Mouse (Mus musculus): Measurements from ENCODE around the gene Bcl2l13. TPM values are rescaled to one million over a fixed set of nuclear protein-coding genes. Genes with fewer than 3 reads are reported as not detected.
A peak's percentile ranks its signal among the peaks of the same experiment; 100 is the strongest.
"Not testable (repeated sequence)": the region's sequence is repeated elsewhere in the genome, so short reads cannot be mapped to it uniquely, and the experiment has no call there.

Bcl2l13 gene
- total RNA-seq, 2 experiments from 2014 or later, result 63.0 to 68.1 TPM

DNA sequence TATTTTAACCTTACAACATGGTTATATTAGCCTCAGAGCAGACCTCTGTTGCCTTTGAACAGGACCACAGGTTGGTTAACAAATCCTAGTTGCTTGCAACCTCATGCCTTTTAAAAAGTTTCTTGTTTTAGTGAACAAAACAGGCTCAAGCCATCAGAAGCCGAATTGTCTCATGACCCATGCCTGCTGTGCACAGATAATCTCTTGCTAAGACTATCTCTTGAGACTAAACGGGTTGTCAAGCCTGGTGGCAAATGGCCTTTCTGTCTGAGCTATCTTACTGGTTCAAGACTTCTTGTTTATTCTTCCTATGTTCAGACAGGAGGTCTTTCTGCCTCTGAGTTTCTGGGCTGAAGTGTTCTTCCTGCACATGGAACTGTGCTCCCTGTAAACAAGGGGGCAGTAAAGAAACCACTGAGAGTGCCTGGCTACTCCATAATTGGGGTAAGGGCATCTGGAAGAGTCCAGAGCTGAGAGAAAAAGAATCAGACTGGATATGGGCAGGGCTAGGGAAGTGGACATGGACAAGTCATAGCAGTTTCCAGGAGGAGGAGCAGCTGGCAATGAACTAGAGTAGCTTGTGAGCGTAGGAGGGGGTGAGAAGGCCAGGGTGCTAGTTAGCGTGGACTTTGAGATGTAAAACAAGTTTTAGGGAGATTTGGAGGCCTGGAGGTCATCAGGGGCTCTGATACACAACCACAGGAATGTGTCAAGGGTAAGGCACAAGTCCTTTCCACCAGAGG, 5.0 kb upstream of the Bcl2l13 start:
- DNase-seq, result no peak

DNA sequence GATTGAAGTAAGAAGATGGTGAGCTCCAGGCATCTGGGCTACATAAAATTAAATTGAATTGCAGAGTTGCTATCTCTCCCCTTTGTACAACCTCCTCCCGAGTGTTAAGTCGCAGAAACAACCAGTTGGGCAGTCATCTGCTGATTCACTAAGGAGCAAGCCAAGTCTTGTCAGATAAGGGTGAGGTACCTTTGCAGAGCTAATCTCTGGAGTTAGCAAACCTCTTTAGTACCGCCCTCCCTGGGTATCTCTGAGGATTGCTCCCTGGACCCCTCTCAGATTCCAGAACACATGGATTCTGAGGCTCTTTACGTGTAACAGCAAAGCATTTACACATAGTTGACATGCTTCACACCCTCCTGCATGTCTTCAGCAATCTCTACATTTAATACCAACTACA, 3.9 kb upstream of the Bcl2l13 start:
- DNase-seq, result no peak

DNA sequence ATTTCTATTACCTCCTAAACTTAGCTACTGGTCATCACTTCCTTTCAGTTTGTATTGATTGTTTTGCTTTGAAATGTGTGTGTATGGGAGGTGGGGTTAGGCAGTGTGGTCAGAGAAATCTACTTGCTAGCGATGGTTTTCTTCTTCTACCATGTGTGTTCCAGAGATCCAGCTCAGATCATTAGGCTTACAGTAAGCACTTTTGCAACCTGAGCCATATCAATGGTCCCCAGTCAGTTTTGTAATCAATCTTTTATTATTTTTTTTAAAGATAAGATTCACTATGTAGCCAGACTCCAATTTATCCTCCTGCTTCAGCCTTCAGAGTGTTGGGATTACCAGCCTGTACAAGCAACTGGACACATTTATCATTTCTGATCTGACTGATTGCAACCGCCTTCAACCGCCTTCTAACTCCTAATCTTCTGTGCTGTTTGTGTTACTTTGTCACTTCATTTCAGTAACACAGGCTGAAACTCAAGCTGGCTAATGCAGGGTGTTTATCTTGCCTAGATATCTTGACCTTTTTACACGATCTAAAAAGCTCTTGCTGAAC, 1.2 kb upstream of the Bcl2l13 start:
- no peak for DNase-seq

DNA sequence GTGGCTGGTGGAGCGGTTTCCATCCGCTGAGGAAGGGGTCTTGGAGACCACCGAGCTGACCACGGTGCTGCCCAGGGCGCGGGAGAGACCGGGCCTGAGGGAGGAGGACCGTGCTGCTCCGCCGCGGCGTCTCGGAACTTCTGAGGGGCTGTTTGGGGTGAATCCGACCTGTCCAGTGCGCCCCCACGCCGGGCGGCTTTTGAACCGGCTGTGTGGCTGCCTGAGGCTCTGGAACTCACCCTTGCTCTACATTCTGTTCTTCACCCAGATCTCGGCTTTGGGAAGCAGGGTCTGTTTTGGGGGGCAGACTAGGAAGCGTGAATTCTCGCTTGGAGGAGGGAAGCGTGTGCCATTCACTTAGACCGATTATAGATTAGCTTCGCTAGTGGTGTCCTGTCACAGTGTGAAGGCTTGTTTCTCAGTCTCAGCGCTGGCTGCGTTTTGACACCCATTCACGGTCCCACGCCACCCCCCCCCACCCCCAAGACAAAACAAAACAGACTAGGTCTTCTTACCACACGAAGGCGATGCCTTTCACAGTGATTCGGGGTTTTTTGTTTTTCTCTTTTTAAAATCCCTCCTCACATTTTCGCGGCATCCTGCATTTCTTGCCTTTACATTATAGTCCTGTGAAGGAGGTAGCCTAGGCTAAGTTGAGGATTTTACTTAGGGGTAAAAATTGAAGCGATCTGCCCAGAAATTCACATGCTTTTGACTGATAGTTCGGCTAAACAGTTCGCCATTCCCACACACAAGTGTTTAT, 558 bp downstream of the Bcl2l13 start:
- peak in 1 of 2 experiments; percentile 58 for DNase-seq

DNA sequence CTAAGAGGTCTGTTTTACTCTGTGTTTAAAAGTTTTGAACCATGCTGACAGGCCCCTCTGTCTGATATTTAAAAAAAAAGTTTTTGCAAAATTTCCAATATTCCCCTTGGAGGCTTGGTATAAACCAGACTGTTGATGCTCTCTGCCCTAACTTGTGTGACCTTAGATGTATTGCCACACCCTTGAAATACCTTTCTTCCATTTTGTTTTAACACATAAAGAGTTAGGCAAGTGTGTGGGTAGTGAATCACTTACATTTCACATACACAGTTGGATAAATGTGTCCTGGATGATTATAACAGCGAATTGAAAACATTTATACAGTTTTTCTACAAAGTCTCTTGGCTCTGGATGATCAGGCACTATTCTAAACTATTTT, 1.1 kb downstream of the Bcl2l13 start:
- DNase-seq, result no peak

DNA sequence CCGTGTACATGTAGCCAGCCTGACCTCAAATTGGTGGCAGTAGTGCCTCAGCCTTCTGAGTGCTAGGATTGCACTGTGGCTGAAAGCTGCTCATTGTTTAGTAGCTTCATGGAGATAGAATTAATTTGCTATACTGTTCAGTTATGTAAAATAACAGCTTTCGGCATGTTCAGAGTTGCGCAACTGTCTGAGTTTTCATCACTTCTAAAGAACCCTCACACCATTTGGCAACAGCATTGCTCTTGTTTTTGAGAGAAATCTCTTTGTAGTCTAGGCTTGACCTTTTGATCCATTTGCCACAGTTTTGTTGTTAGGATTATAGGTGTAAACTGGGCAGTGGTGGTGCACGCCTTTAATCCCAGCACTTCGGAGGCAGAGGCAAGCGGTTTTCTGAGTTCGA, 4.2 kb downstream of the Bcl2l13 start:
- no peak for DNase-seq

DNA sequence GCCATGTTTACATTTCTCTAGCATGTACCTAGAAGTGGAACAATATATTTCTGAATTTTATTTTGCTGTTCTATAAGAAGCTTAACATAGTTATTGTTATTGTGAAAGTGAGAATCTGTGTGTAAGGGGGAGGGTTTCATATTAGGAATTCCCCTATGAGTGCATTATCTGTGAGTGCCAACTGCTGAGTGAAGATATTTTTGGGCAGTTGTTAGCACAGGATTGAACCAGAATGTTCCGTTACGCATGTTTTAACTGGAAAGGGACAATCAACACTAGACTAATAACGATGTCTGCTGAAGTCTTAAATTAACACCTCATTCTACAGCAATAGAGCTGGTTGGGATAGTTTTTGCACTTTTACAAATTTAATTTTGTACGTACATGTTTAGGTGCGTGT, 5.7 kb downstream of the Bcl2l13 start:
- DNase-seq, result no peak

DNA sequence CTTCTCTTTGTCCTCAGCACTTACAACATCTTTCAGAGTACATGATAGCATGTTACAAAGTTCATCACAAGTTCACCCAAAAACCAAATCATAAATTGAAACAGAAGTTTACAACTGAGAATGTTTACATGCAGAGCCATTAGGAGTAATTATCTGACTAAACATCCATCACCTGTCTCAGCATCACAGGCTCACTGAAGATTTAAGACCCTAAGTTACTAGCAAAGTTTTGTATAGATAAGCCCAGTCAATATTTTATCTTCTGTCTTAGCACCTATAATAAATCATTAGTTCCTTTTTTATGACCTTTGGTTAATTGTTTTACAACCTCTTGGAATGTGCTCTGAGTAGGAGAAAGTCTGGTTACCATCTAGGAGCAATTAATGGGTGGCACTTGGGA, 14.7 kb downstream of the Bcl2l13 start:
- not testable (repeated sequence) for DNase-seq

DNA sequence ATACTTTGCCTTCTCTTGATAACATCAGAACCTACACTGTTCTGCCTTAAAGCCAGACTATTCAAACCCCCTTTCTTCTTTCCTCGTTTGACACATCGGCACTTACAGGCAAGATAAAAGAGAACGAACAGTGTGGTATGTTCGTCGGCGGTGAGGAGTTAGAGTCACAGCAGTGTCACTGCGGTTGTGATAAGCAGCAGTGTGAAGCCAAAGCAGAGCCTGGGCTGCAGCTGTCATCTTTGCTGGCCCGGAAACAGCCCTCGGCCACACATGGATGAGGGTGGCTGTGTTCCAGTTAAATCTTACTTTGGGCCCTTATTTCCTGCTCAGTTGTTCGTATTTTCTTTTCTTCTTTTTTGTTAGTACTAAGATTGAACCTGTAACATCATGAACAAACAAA, 18.4 kb downstream of the Bcl2l13 start:
- DNase-seq, result no peak

DNA sequence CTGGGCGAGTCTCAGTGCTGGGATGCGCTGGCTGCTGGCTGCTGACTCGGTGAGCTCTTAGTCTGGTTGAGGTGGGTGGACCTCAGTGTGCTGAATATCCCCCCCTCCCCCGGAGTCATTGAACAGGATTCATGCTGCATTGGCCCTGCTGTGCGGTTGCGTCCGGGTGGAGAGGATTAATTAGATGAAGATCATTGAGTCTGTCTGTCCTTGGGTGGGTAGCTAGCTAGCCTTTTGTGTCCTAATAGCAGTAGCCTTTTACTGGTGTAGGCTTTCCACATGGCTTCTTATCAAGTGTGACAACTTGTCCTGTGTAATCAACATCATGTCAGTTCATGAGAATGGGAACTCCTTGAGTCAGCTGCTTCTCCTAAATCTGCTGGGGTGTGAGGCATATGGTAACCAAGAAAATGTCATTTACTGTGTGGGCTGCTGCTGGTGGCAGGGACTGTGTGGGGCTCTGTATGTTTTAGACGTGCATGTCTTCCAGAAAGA, 22.3 kb downstream of the Bcl2l13 start:
- DNase-seq, result no peak

DNA sequence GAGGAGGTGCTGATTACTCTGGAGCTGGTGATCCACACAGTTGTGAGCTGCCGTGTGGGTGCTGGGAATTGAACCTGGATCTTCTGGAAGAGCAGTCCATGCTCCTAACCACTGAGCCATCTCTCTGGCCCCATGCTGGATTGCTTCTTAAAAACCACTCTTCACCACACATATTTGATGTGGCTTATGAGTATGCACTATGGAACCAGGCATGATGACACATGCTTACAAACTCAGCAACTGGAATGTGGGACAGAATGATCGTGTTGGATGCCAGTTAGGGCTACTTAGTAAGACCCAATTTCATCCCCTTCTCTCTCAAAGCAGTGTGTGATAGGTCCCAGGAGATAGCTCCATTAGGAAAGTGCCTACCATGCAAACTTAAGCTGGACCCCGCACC, 24.1 kb downstream of the Bcl2l13 start:
- DNase-seq, result no peak

DNA sequence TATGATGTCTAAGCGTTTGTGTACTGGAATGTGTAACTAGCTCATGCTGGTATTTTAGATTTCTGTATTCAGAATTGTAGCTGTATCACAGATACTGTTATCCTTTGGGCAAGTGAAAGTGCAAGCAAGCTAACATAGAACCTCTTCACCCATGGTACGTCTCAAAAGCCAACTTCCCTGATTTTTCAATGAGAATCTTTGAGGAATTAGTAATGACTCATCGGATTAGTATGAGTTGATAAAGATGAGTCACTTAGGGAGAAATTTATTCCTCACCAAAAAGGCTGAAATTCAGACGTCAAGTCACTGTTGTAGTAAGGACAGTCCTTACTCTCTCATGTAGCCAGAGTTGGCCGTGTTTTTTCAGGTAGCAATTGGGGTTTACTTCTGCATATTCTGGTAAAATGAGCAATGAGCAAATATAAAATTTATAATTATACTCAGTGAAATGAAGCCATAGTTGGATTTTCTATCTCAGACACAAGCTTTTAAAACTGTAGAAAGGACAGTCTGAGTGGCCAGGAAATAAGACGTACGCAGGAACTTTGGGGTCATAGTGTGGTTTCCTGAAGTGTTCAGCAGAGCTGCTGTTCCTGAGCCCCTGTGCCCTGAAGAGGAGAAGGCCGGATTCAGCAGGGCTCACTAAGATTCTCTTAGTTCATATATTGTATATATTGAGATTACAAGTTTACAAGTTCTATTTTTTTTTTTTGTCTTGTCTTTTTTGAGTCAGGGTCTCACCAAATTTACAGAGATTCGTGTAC, 30.2 kb downstream of the Bcl2l13 start:
- DNase-seq, result no peak

DNA sequence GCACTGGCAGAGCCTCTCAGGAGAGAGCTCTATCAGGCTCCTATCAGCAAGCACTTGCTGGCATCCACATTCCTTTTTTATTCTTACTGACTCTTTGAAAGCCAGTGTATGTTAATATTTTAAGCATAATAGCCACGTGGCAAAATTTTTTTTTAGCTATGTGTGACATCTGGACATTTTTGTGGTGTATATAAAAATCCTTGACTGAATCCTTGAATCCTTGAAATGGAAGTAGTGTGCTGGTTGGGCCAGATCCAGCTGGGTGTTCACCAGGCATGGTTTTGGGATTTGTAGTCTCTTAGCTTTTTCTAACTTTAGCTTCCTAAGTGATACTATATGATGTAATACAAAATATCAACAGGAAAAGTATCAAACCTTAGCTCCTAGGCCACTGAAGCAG, 32.8 kb downstream of the Bcl2l13 start:
- peak; percentile 43 to 53 for DNase-seq

DNA sequence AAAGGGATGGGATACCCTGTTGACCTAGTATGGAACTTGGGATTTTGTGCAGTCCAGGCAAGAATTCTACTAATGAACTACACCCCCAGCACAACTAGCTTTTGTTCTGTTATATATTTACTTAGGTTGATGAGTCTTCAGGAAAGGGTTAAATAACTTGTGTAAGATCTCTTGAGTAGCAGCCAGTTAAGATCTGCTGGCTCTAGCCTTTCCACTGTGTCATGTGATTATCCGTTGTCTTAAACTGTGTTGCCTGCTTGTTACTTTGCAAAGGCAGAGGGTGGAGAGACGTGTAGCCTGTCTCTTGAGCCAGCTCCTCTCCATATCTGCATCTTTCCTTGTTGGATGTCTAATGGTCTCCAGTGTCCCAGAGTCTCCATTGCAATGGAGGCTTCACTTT, 35.3 kb downstream of the Bcl2l13 start:
- DNase-seq, result no peak

DNA sequence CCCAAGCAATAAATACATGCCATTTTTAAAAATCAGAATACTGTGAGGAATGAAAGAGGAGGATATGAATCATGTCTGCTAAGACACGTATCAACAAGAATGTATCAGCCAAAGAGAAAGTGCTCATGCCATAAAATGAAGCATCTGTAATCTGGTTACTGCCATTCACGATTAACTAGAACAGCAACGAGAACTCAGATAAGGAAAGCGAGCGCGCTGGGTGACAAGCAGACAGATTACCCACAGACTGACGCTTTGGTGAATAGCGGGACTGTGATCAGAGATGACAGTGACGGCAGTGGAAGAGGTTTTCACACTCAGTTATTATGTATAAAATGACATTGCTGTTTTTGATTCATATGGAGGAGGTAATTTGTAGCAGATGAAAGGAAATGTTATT, 37.9 kb downstream of the Bcl2l13 start:
- DNase-seq, result no peak

DNA sequence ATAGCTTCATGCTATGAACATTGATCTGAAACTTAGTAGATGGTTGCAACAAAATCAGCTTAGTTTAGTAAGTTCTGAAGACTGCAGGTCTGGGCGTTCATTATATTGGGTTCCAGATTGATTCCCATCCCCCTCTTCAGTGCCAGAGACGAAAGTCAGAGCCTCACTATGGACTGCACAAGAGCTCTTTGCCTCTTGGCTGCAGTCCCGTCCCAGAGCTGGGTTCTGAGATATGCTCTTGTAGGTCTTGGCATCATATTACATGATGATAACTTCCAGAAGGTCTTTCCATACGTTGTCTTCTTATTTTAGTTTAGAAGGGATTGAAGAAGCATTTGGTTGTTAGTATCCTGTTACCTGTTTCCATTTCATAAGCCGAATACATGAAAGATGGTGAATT, 43.0 kb downstream of the Bcl2l13 start:
- no peak for DNase-seq

DNA sequence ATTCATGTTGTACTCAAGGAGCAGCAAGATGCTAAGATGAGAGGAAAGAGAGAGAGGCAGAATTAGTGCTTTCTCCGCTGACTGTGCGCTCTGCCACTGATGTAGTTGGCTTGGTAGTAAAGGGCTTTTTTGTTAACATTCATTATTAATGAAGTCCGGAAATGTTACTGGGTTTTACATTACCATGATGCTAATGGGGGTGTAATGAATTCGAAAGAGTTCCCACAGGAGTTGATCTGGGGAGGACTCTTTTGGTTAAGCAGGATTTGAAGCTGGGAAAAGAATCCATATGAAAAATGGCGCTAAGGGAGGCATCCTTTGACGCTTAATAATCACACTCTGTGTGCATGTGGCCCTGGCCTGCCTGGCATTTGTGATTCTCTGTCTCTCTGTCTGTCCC, 48.4 kb downstream of the Bcl2l13 start:
- no peak for DNase-seq

DNA sequence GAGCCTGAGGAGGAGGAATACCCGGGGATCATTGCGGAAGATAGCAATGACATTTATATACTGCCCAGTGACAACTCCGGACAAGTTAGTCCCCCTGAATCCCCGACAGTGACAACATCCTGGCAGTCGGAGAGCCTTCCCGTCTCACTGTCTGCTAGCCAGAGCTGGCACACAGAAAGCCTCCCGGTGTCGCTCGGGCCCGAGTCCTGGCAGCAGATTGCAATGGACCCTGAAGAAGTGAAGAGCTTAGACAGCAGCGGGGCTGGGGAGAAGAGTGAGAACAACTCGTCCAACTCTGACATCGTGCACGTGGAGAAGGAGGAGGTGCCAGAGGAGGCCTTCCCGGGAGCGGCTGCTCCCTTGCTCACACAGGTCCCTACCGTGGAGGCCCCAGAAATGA, 50.7 kb downstream of the Bcl2l13 start:
- no peak for DNase-seq

DNA sequence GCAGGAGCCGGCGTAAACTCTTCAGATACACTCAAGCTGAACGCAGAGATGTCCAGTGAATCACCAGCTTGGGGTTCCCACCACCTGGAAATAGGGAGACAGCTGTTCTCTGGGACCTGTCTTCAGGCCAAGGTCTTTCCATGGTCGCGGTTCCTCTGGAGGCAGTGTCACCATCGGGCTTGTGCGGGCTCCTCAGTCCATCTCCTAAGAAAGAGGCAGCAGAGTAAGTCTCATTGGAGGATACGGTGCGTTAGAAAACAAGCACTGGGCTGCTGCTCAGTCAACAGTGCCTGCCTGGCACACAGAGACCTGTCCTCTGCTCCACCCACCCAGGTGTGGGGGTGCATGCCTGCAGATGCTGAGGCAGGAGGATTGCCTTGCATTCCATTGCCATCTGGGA, 58.1 kb downstream of the Bcl2l13 start:
- DNase-seq, result no peak

DNA sequence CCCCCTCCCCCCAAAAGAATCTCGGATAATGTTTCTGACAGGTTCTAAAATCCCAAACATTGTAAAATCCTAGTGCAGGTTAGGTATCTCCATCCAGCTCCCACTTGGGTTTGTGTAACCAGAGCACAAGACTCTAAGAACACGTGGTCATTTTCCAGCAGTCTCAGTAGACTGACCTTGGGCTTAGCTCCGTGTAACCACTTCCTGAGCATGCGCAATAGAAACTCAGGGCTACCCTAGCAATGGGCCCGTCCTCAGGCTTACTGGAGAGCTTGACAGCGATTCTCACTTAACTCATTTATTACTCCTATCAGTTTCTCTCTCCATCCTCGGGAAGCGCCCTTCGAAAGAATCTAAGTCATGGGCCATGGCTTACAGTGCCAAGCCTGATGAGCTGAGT, 58.5 kb downstream of the Bcl2l13 start:
- DNase-seq, result peak; percentile 39 to 41

DNA sequence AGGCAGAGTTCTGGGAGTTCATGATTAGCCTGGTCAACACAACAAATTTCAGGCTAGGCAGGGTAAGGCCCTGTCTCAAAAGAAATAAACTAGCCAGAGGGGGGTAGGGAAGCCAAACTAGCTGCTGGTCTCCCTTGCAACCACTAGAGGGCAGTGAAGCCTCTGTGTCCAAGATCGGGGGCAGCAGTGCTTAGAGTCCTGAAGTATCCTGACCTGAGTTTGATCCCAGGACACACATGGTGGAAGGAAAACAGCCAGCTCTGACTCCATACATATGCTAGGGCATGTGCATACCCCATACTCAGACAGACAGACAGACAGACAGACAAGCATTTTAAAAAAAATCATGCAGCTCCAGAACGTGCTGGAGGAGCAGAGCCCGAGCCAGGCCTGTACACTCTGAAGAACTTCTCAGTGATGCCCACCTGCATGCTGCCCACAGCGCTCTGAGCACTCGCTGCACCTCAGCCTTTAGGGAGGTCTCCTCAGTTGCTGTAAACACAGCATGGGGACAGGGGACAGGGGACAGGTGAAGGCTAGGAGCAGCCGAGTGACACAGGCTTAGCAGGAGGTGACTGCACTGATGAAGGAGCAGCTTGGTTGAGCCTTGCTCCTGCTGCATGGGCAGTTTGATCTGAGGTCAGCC, 62.3 kb downstream of the Bcl2l13 start:
- peak; percentile 39 to 57 for DNase-seq
